Mouse (Mus musculus) G1E (cell line): ENCODE results near the gene Nfkb1. TPM values are rescaled to one million over a fixed set of nuclear protein-coding genes. Genes with fewer than 3 reads are reported as not detected.

Experiments used
- ATAC-seq: 2 replicates; pipeline ENCODE4 v1.8.0; 2016; ENCODE audit warnings: mild to moderate bottlenecking; ENCODE audit not compliant: insufficient number of reproducible peaks, poor library complexity, low FRiP score, severe bottlenecking; ENCODE audit errors: extremely low read depth
- DNase-seq: peaks from one replicate; pipeline ENCODE4 v3.0.0; 2012; ENCODE audit warnings: low spot score
- H3K27me3 ChIP-seq: 2 replicates; pipeline ENCODE4 v1.6.1; 2012; ENCODE audit warnings: mild to moderate bottlenecking, low read length, inconsistent platforms; ENCODE audit not compliant: insufficient read depth
- H3K36me3 ChIP-seq: replicated peaks from 2 replicates; pipeline ENCODE3; 2012; ENCODE audit warnings: mild to moderate bottlenecking, inconsistent platforms
- H3K4me1 ChIP-seq: 2 replicates; pipeline ENCODE4 v1.6.1; 2012; ENCODE audit warnings: low read depth, low read length, inconsistent platforms, mixed read lengths; ENCODE audit not compliant: insufficient read depth
- H3K4me3 ChIP-seq: 2 replicates; pipeline ENCODE4 v1.5.1; 2012; ENCODE audit warnings: low read depth, mild to moderate bottlenecking, inconsistent platforms, low read length, moderate library complexity, mixed read lengths
- H3K9me3 ChIP-seq: replicated peaks from 2 replicates; pipeline ENCODE4 v1.6.1; 2012; ENCODE audit warnings: inconsistent platforms
- CTCF ChIP-seq: IDR thresholded peaks from 2 replicates; pipeline ENCODE4 v1.5.1; 2012; ENCODE audit warnings: low read depth, low read length, inconsistent platforms, mixed read lengths
- GATA1 ChIP-seq: IDR thresholded peaks from 2 replicates; pipeline ENCODE4 v1.6.1; 2012; ENCODE audit warnings: borderline replicate concordance, low read length, inconsistent platforms, mixed read lengths
- GATA2 ChIP-seq: IDR thresholded peaks from 2 replicates; pipeline ENCODE4 v1.6.1; 2012; ENCODE audit warnings: low read depth, low read length, inconsistent platforms, borderline replicate concordance
- POLR2AphosphoS5 ChIP-seq: IDR thresholded peaks from 2 replicates; pipeline ENCODE4 v1.6.1; 2012; ENCODE audit warnings: low read depth, low read length, inconsistent platforms; ENCODE audit not compliant: insufficient replicate concordance
- TAL1 ChIP-seq: conservative IDR thresholded peaks from 2 replicates; pipeline ENCODE4 v1.6.1; 2012; ENCODE audit warnings: low read depth, low read length, inconsistent platforms, mixed read lengths
- polyA plus RNA-seq: library from polyadenylated mRNA; stranded (reverse); fragments of >175 nt; gene quantifications from 2 replicates; pipeline ENCODE4 v1.2.3, GENCODE M21; 2012
- total RNA-seq, 2 experiments: library from RNA; stranded (forward) in 1 of 2; stranded (reverse) in 1 of 2; fragments of 200-1000 nt in 1 of 2; fragments of >200 nt in 1 of 2; fragmentation: Nextera tagmentation in 1 of 2; gene quantifications; 2 replicates each; pipeline ENCODE4 v1.2.3; 2014 to 2017

Gene Nfkb1
- total and polyA plus RNA-seq, 3 experiments = 3.5 to 11.0 (median 3.8) TPM

- Histone ChIP-seq H3K27me3 (no peaks in the 10 kb centered on the region), H3K9me3 (no peaks in the 10 kb centered on the region), H3K36me3 (peaks cover 5% of the 10 kb centered on the region), H3K4me3 (no peak overlapping the region), H3K4me1 (peaks cover 75% of the 10 kb centered on the region)
- no peak for DNase-seq
- no peak for ATAC-seq
- TF ChIP-seq TAL1 = no peak
- no peak for TF ChIP-seq GATA2
- TF ChIP-seq CTCF = no peak
Measured at GRCm38 (mm10) chr3:135649809-135650208, 41.5 kb downstream of the Nfkb1 start.

- Histone ChIP-seq H3K36me3 (peaks cover 5% of the 10 kb centered on the region), H3K27me3 (no peaks in the 10 kb centered on the region)
- no peak for ATAC-seq
Measured at GRCm38 (mm10) chr3:135648501-135648900, 42.8 kb downstream of the Nfkb1 start.

GRCm38 (mm10) chr3:135646622-135647021, 44.7 kb downstream of the Nfkb1 start:
- Histone ChIP-seq H3K4me3 (no peak overlapping the region), H3K27me3 (no peaks in the 10 kb centered on the region), H3K4me1 (peaks cover 67% of the 10 kb centered on the region), H3K36me3 (peaks cover 5% of the 10 kb centered on the region), H3K9me3 (no peaks in the 10 kb centered on the region)
- no peak for TF ChIP-seq CTCF
- no peak for TF ChIP-seq POLR2AphosphoS5
- TF ChIP-seq TAL1 = no peak
- no peak for TF ChIP-seq GATA2
- no peak for TF ChIP-seq GATA1
- DNase-seq = no peak
- ATAC-seq = no peak

More at GRCm38 (mm10) chr3:135648501-135648900, 42.8 kb downstream of the Nfkb1 start:
- DNase-seq = no peak
- TF ChIP-seq TAL1 (no peak), GATA2 (no peak), CTCF (no peak), POLR2AphosphoS5 (no peak)
- Histone ChIP-seq H3K9me3 (no peaks in the 10 kb centered on the region), H3K4me1 (peaks cover 68% of the 10 kb centered on the region), H3K4me3 (no peak overlapping the region)

GRCm38 (mm10) chr3:135644971-135645370, 46.4 kb downstream of the Nfkb1 start:
- TF ChIP-seq CTCF = no peak
- TF ChIP-seq TAL1 = no peak
- TF ChIP-seq GATA1 = no peak
- TF ChIP-seq POLR2AphosphoS5 = no peak
- no peak for TF ChIP-seq GATA2
- Histone ChIP-seq H3K27me3 (no peaks in the 10 kb centered on the region), H3K4me1 (peaks cover 72% of the 10 kb centered on the region), H3K4me3 (no peak overlapping the region), H3K36me3 (peaks cover 5% of the 10 kb centered on the region), H3K9me3 (no peaks in the 10 kb centered on the region)
- ATAC-seq (no peak), DNase-seq (no peak)

- peak overlapping the region; percentile 3; the same call in 1 of the 2 replicates for H3K4me3 ChIP-seq
- H3K4me1 ChIP-seq = peaks cover 76% of the 10 kb centered on the region
- H3K36me3 ChIP-seq = peaks cover under 1% of the 10 kb centered on the region
- H3K9me3 ChIP-seq = no peaks in the 10 kb centered on the region
- no peaks in the 10 kb centered on the region for H3K27me3 ChIP-seq
- DNase-seq (peak; percentile 28), ATAC-seq (peak; percentile 87)
- TF ChIP-seq TAL1 (peak; percentile 74), POLR2AphosphoS5 (no peak), CTCF (no peak), GATA2 (no peak), GATA1 (no peak)
Measured at GRCm38 (mm10) chr3:135641623-135641915, 49.8 kb downstream of the Nfkb1 start.

- H3K4me1 ChIP-seq = peaks cover 77% of the 10 kb centered on the region
- no peaks in the 10 kb centered on the region for H3K27me3 ChIP-seq
- H3K4me3 ChIP-seq = peak overlapping the region; percentile 58; the same call in 1 of the 2 replicates
- H3K36me3 ChIP-seq = no peaks in the 10 kb centered on the region
- ATAC-seq = peak; percentile 36
- peak; percentile 20 for DNase-seq
- H3K9me3 ChIP-seq = no peaks in the 10 kb centered on the region
- TF ChIP-seq POLR2AphosphoS5 (no peak), GATA1 (no peak), GATA2 (no peak), TAL1 (no peak), CTCF (no peak)
Measured at GRCm38 (mm10) chr3:135640856-135641622, 50.3 kb downstream of the Nfkb1 start.
